Mouse (Mus musculus): ENCODE results near the gene Map6. TPM values are rescaled to one million over a fixed set of nuclear protein-coding genes. Genes with fewer than 3 reads are reported as not detected.

Gene Map6
- polyA plus RNA-seq, 1 experiment = 52.9 TPM

GRCm38 (mm10) chr7:99234916-99235315 lies 32.3 kb upstream of the Map6 start:
- no peak overlapping the region for H3K4me3 ChIP-seq (ENCODE audit: insufficient read depth, low read length)
- peaks cover 3% of the 10 kb centered on the region; the same call in 1 of the 2 replicates for H3K4me1 ChIP-seq (ENCODE audit: control insufficient read depth, insufficient read depth, low read length)
- H3K27ac ChIP-seq (ENCODE audit: insufficient read depth, low read length) = no peak overlapping the region
- TF ChIP-seq POLR2A (IDR thresholded peaks at IDR 0.05; ENCODE audit: low read depth, low read length) = no peak
- TF ChIP-seq CTCF (IDR thresholded peaks at IDR 0.05; ENCODE audit: borderline replicate concordance, insufficient read depth, low read length) = no peak

DNA sequence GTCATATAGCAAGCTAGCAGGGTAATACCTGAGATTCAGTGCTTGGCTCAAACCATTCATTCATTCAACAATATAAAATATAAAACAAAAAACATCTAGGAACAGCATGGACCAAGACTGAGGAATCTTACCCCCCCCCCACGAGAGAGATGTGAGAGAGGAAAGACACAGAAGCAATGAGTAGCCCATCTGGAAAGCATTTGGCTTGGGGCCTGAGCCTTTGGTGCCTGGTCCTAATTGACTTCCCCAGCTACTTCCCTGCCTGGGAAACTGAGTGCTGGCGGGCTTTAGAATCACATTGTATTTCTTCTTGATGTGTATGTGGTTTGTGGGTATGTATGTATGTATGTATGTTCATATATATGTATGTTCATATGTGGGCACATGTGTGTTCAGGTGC lies 31.6 kb upstream of the Map6 start:
- Histone ChIP-seq H3K4me3 (ENCODE audit: insufficient read depth, low read length) (no peak overlapping the region), H3K27ac (ENCODE audit: insufficient read depth, low read length) (no peak overlapping the region), H3K4me1 (ENCODE audit: control insufficient read depth, insufficient read depth, low read length) (peaks cover 3% of the 10 kb centered on the region; the same call in 1 of the 2 replicates)
- no peak for TF ChIP-seq CTCF (IDR thresholded peaks at IDR 0.05; ENCODE audit: borderline replicate concordance, insufficient read depth, low read length)
- no peak for TF ChIP-seq POLR2A (IDR thresholded peaks at IDR 0.05; ENCODE audit: low read depth, low read length)

- TF ChIP-seq CTCF (IDR thresholded peaks at IDR 0.05; ENCODE audit: borderline replicate concordance, insufficient read depth, low read length) (no peak), POLR2A (IDR thresholded peaks at IDR 0.05; ENCODE audit: low read depth, low read length) (no peak)
- no peak overlapping the region for H3K4me3 ChIP-seq (ENCODE audit: insufficient read depth, low read length)
- H3K4me1 ChIP-seq (ENCODE audit: control insufficient read depth, insufficient read depth, low read length) = peaks cover 3% of the 10 kb centered on the region; the same call in 1 of the 2 replicates
- H3K27ac ChIP-seq (ENCODE audit: insufficient read depth, low read length) = no peak overlapping the region
Measured at GRCm38 (mm10) chr7:99236888-99237660, 30.2 kb upstream of the Map6 start.

DNA sequence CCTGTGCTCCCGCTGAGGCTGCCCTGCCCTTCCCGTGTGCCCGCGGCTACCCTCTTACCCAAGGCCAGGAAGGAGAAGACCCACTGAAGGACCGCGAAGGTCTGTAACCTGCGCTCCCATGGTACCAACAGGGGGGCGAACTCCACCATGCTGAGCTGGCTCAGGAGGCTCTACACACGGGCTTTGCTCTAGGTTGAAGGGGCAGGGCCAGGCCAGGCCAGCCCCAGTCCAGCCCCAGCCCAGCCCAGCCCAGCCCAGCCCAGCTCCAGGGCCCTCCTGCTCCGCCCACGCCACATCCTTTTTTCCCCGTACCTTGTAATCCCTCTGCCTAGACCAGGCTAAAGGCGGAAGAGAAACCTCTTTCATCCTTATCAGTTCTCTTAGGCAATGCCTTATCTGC lies 28.8 kb upstream of the Map6 start, which contains the start of gene Mogat2:
Mogat2 (minus strand) TSS at position 203 of the 400 bp plus-strand sequence.
- H3K27ac ChIP-seq (ENCODE audit: insufficient read depth, low read length) = no peak within 1 kb of the TSS
- peak within 1 kb of the TSS; percentile 34 for H3K4me3 ChIP-seq (ENCODE audit: insufficient read depth, low read length)
- H3K4me1 ChIP-seq (ENCODE audit: control insufficient read depth, insufficient read depth, low read length) = peaks cover 3% of the 10 kb centered on the region; the same call in 1 of the 2 replicates

GRCm38 (mm10) chr7:99242097-99242496 lies 25.1 kb upstream of the Map6 start:
- no peak overlapping the region for H3K27ac ChIP-seq (ENCODE audit: insufficient read depth, low read length)
- H3K4me1 ChIP-seq (ENCODE audit: control insufficient read depth, insufficient read depth, low read length) = peaks cover 2% of the 10 kb centered on the region; the same call in 1 of the 2 replicates
- H3K4me3 ChIP-seq (ENCODE audit: insufficient read depth, low read length) = no peak overlapping the region
- TF ChIP-seq CTCF (IDR thresholded peaks at IDR 0.05; ENCODE audit: borderline replicate concordance, insufficient read depth, low read length) (no peak), POLR2A (IDR thresholded peaks at IDR 0.05; ENCODE audit: low read depth, low read length) (no peak)

More for the DNA sequence above, 28.8 kb upstream of the Map6 start, which contains the start of gene Mogat2:
- TF ChIP-seq POLR2A (IDR thresholded peaks at IDR 0.05; ENCODE audit: low read depth, low read length) (0 out of 2 replicates have a peak, but pooled peaks have one; percentile 26), CTCF (IDR thresholded peaks at IDR 0.05; ENCODE audit: borderline replicate concordance, insufficient read depth, low read length) (no peak)

- no peak overlapping the region for H3K4me3 ChIP-seq (ENCODE audit: insufficient read depth, low read length)
- peak overlapping the region; percentile 63 for H3K27ac ChIP-seq (ENCODE audit: insufficient read depth, low read length)
- H3K4me1 ChIP-seq (ENCODE audit: control insufficient read depth, insufficient read depth, low read length) = 0 out of 2 replicates have a peak, but pooled peaks cover 3% of the 10 kb centered on the region
- TF ChIP-seq POLR2A (IDR thresholded peaks at IDR 0.05; ENCODE audit: low read depth, low read length) (no peak), CTCF (IDR thresholded peaks at IDR 0.05; ENCODE audit: borderline replicate concordance, insufficient read depth, low read length) (no peak)
Measured at GRCm38 (mm10) chr7:99248157-99248742, 19.0 kb upstream of the Map6 start.

DNA sequence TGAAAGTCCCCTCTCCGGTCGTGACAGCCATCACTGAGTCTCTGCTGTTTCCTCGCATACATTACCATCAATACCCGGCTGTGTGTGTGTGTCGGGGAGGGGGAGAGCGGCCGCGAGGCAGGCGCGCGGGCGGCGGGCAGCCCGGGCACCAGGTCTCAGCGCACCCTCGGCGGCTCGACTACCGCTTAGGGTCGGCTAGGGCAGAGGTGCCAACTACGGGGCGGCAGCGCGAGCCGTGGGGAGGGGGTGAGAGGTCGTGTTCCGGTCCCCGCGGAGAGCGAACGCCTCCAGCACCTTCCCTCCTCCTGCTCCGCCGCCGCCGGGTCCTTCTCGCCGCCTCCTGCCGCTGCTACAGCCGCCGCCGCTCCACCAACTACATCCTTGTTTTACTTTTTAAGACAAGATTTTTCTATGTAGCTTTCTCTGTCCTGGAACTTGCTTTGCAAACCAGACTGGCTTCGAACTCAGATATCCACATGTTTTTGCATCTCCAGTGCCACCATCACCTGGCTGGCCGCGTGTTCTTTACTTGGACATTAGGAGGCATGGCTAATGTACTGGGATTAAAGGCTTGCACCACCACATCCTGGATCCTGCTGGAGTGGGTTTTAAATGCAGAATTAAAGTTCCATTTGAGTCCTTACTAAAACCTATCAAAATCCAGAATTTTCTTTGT lies 18.2 kb upstream of the Map6 start:
- TF ChIP-seq POLR2A (IDR thresholded peaks at IDR 0.05; ENCODE audit: low read depth, low read length) (no peak), CTCF (IDR thresholded peaks at IDR 0.05; ENCODE audit: borderline replicate concordance, insufficient read depth, low read length) (no peak)
- Histone ChIP-seq H3K4me3 (ENCODE audit: insufficient read depth, low read length) (peak overlapping the region; percentile 15), H3K4me1 (ENCODE audit: control insufficient read depth, insufficient read depth, low read length) (0 out of 2 replicates have a peak, but pooled peaks cover 3% of the 10 kb centered on the region), H3K27ac (ENCODE audit: insufficient read depth, low read length) (no peak overlapping the region)

DNA sequence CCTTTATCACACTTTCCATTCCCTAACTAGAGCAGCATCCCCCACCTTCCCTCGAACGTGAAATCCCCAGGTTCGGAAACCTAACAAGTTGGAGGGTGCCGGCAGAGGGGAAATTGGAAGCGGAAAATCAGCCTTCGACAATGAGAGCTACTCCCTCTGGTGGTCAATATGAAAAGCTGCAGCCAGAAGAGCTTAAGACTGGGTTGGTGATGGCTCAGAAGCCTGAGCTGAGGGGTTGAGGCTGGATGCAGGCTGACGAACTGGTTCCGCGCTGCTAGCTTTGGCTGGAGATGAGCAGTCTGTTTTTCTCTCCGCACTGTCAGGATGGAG lies 17.7 kb upstream of the Map6 start:
- Histone ChIP-seq H3K4me1 (ENCODE audit: control insufficient read depth, insufficient read depth, low read length) (0 out of 2 replicates have a peak, but pooled peaks cover 3% of the 10 kb centered on the region), H3K27ac (ENCODE audit: insufficient read depth, low read length) (no peak overlapping the region), H3K4me3 (ENCODE audit: insufficient read depth, low read length) (peak overlapping the region; percentile 15)
- no peak for TF ChIP-seq POLR2A (IDR thresholded peaks at IDR 0.05; ENCODE audit: low read depth, low read length)
- 0 out of 2 replicates have a peak, but pooled peaks have one; percentile 18 for TF ChIP-seq CTCF (IDR thresholded peaks at IDR 0.05; ENCODE audit: borderline replicate concordance, insufficient read depth, low read length)

- Histone ChIP-seq H3K27ac (ENCODE audit: insufficient read depth, low read length) (no peak overlapping the region), H3K4me1 (ENCODE audit: control insufficient read depth, insufficient read depth, low read length) (0 out of 2 replicates have a peak, but pooled peaks cover 3% of the 10 kb centered on the region), H3K4me3 (ENCODE audit: insufficient read depth, low read length) (no peak overlapping the region)
- TF ChIP-seq CTCF (IDR thresholded peaks at IDR 0.05; ENCODE audit: borderline replicate concordance, insufficient read depth, low read length) (no peak), POLR2A (IDR thresholded peaks at IDR 0.05; ENCODE audit: low read depth, low read length) (no peak)
Measured at GRCm38 (mm10) chr7:99250386-99250785, 16.9 kb upstream of the Map6 start.

Measured in embryonic fibroblast, embryonic 13.5 days (primary cell).